Mouse (Mus musculus) heart, embryonic 16.5 days (tissue): Measurements from ENCODE around the gene Nr2c2ap. TPM values are rescaled to one million over a fixed set of nuclear protein-coding genes. Genes with fewer than 3 reads are reported as not detected.

Experiments
- ATAC-seq: fragments of 200-750 bp; cut with Nextera tagmentation; replicated peaks from 2 replicates; pipeline ENCODE4 v1.8.0; 2017; ENCODE audit warnings: moderate number of reproducible peaks; ENCODE audit not compliant: insufficient read depth, low FRiP score; ENCODE audit errors: extremely low read depth
- H3K27ac ChIP-seq: fragments of 300-500 bp; sonication (generic); 2 replicates; pipeline ENCODE4 v1.5.1; 2014; ENCODE audit warnings: mild to moderate bottlenecking, low read length, control low read depth, moderate library complexity
- H3K27me3 ChIP-seq: fragments of 300-500 bp; sonication (generic); 2 replicates; pipeline ENCODE4 v1.6.1; 2014; ENCODE audit warnings: low read length, mixed read lengths; ENCODE audit not compliant: control insufficient read depth, insufficient read depth
- H3K36me3 ChIP-seq: fragments of 300-500 bp; sonication (generic); 2 replicates; pipeline ENCODE4 v1.6.1; 2014; ENCODE audit not compliant: control insufficient read depth, insufficient read depth
- H3K4me1 ChIP-seq: fragments of 300-500 bp; sonication (generic); 2 replicates; pipeline ENCODE4 v1.6.1; 2014; ENCODE audit warnings: low read length, mixed read lengths; ENCODE audit not compliant: control insufficient read depth, insufficient read depth
- H3K4me2 ChIP-seq: fragments of 300-500 bp; sonication (generic); 2 replicates; pipeline ENCODE4 v1.6.1; 2014; ENCODE audit warnings: low read depth, mild to moderate bottlenecking, control low read depth, low read length
- H3K4me3 ChIP-seq: fragments of 300-500 bp; sonication (generic); 2 replicates; pipeline ENCODE4 v1.5.1; 2014; ENCODE audit warnings: mild to moderate bottlenecking, control low read depth, low read length
- H3K9ac ChIP-seq: fragments of 300-500 bp; sonication (generic); 2 replicates; pipeline ENCODE4 v1.6.1; 2014; ENCODE audit warnings: low read length, control low read depth
- H3K9me3 ChIP-seq: fragments of 300-500 bp; sonication (generic); replicated peaks from 2 replicates; pipeline ENCODE4 v1.6.1; 2016; ENCODE audit warnings: low read length; ENCODE audit not compliant: control insufficient read depth
- WGBS: fragments of 180-500 bp; shearing (Covaris S2); extraction: QIAGEN DNeasy Blood & Tissue Kit; methylation state at CpG from one replicate; pipeline ENCODE4 v1.1.7; 2014; 5-methylcytosine and 5-hydroxymethylcytosine counted together
- polyA plus RNA-seq: library from polyadenylated mRNA; unstranded; fragments of >200 nt; fragmentation: Nextera tagmentation; extraction: Ambion mirVana; gene quantifications from 2 replicates; pipeline ENCODE4 v1.2.1, GENCODE M21; 2015

Nr2c2ap gene
- polyA plus RNA-seq, 1 experiment from 2014 or later = 37.8 TPM

DNA sequence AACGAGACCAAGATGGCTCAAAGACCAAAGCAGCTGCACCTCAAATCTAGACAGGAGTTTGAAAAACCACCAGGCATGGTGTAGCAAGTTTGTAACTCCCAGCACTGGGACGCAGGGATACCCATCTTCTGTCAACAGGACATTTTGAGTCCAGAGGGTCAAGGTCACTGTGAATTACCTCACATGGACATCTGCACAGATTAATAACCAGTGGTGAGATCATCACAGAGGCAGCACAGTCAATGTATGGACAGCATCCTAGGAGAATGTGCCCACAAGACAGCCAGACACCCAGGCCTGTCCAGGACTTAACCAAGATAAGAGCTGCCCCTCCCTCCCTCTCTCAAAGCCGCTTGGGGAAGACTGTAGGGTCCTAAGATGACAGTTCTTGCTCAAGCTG is 39.0 kb downstream of the Nr2c2ap start:
- 66% methylated on average over 3 of the region's 3 CpGs for WGBS
- peaks cover 22% of the 10 kb centered on the region for H3K4me1 ChIP-seq
- ATAC-seq = no peak
- no peak overlapping the region for H3K4me2 ChIP-seq
- no peaks in the 10 kb centered on the region for H3K36me3 ChIP-seq
- no peaks in the 10 kb centered on the region for H3K9me3 ChIP-seq
- no peak overlapping the region for H3K4me3 ChIP-seq
- peaks cover 10% of the 10 kb centered on the region for H3K27me3 ChIP-seq
- no peak overlapping the region for H3K9ac ChIP-seq
- H3K27ac ChIP-seq = no peak overlapping the region

DNA sequence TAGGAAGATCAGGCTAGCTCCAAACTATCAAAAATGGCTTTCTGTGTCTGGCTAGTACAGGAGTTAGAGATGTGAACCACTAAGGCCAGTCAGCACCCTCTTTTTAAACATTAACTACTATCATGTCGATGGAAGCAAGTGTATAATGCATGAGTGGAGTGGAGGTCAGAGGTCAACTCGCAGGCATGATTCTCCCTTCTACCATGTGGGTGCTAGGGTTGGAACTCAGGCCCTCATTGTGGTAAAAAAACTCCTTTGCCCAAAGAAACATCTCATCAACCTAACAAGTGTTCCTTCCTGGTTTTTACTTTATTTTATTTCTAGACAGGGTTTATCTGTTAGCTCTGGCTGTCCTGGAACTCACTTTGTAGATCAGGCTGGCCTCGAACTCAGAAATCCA is 39.6 kb downstream of the Nr2c2ap start:
- H3K9ac ChIP-seq = no peak overlapping the region
- H3K4me2 ChIP-seq = no peak overlapping the region
- ATAC-seq = no peak
- peaks cover 9% of the 10 kb centered on the region for H3K27me3 ChIP-seq
- peaks cover 22% of the 10 kb centered on the region for H3K4me1 ChIP-seq
- H3K36me3 ChIP-seq = no peaks in the 10 kb centered on the region
- H3K27ac ChIP-seq = no peak overlapping the region
- H3K4me3 ChIP-seq = no peak overlapping the region
- WGBS = 70% methylated on average over 3 of the region's 3 CpGs
- H3K9me3 ChIP-seq = no peaks in the 10 kb centered on the region

DNA sequence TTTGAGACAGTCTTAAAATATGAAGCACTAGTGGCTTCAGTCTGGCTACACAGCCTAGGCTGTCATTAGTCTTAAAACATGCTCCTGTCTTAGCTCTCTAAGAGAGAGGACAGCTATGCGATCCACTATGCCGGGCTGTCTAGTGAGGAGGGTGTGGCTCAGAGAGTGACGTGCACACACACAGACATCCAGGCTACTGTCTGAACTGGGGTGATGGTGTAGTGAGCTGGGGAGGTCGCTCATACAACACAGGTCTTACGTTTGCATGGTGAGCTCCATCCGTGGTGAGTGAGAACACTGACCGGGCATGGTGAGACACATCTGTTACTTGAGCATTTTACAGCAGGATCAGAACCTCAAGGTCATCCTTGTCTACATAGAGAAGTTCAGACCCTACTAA is 40.1 kb downstream of the Nr2c2ap start:
- WGBS = 81% methylated on average over 7 of the region's 7 CpGs
- no peak overlapping the region for H3K9ac ChIP-seq
- no peaks in the 10 kb centered on the region for H3K36me3 ChIP-seq
- H3K4me2 ChIP-seq = peak overlapping the region; percentile 77; the same call in 1 of the 2 replicates
- no peak for ATAC-seq
- H3K27ac ChIP-seq = no peak overlapping the region
- no peaks in the 10 kb centered on the region for H3K9me3 ChIP-seq
- peaks cover 22% of the 10 kb centered on the region for H3K4me1 ChIP-seq
- peaks cover 5% of the 10 kb centered on the region; the same call in 1 of the 2 replicates for H3K27me3 ChIP-seq
- H3K4me3 ChIP-seq = no peak overlapping the region

DNA sequence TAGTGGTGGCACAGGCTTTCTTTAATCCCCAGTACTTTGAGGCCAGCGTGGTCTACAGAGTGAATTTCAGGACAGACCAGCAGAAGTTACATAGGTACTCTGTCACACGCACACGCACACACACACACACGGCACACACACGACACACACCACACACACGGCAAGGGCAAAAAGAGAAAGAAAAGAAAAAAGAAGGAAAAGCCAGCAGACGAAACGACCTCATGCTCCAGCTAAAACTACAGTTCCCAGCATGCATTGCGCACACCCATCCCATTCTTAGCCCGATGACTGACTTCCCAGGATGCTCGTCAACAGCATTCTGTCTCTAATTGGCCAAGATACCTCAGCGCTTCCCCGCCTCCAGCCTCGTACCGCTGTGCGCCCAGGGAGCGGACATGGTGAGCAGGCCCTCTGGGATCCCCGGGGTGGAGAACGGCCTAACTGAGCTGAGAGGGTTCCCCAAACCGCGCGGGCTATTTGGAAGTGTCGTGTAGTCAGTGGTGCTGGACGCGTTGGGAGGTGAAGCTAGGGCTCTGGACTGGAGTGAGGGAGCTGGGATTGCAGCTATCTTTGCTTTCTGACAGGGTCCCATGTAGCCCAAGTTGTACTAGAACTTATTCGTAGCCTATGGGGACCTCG is 41.0 kb downstream of the Nr2c2ap start, which contains the start of gene Tmem161a:
Tmem161a (plus strand) TSS at position 314 of the 639 bp plus-strand sequence.
- Histone ChIP-seq H3K9me3 (no peaks in the 10 kb centered on the region), H3K36me3 (peaks cover 5% of the 10 kb centered on the region; the same call in 1 of the 2 replicates), H3K27me3 (peaks cover 2% of the 10 kb centered on the region; the same call in 1 of the 2 replicates), H3K4me2 (peak within 1 kb of the TSS; percentile 77), H3K9ac (peak within 1 kb of the TSS; percentile 77), H3K4me1 (peaks cover 19% of the 10 kb centered on the region), H3K27ac (peak within 1 kb of the TSS; percentile 62), H3K4me3 (peak within 1 kb of the TSS; percentile 60)
- peak; percentile 97 for ATAC-seq
- 3% methylated on average over 27 of the region's 27 CpGs for WGBS

DNA sequence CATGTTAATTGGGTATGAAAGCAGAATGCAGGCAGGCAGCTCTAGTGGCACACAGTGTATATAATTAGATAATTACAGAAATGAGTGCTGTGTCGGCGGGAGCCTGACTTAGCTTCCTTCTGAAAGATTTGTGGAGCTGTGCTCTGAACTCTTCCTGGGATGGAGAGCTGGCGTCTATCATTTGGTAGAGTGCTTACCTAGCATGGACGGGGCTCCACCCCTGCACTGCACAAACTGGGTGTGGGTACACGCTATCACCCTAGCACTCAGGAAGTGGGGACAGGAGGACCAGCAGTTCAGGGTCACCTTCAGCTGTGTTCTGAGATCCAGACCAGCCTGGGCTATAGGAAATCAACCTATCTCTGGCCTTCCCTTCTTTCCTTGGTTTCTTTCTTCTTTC is 42.2 kb downstream of the Nr2c2ap start:
- no peak overlapping the region for H3K27ac ChIP-seq
- no peaks in the 10 kb centered on the region for H3K9me3 ChIP-seq
- peaks cover 5% of the 10 kb centered on the region; the same call in 1 of the 2 replicates for H3K36me3 ChIP-seq
- H3K27me3 ChIP-seq = no peaks in the 10 kb centered on the region; the same call in 1 of the 2 replicates
- H3K4me2 ChIP-seq = peak overlapping the region; percentile 77; the same call in 1 of the 2 replicates
- H3K4me3 ChIP-seq = peak overlapping the region; percentile 1; the same call in 1 of the 2 replicates
- WGBS = 77% methylated on average over 5 of the region's 5 CpGs
- no peak overlapping the region for H3K9ac ChIP-seq
- ATAC-seq = no peak
- peaks cover 19% of the 10 kb centered on the region for H3K4me1 ChIP-seq

DNA sequence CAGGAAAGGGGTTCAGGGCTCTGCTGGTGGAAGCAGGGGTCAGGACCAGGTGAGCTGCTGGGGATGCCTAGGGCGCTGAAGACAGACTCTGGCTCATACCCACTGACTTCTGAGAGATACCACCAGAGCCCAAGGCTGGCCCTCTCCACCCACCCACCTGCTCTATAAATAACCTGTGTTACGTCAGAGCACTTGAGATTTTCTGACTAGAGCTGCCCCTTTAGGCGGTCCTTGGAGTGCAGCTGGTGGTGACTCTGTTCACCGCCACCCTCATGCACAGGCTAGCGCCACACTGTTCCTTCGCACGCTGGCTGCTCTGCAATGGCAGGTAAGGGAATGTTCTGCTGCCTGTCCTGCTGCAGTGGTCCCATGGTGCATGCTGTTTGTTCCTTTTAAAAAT is 42.9 kb downstream of the Nr2c2ap start:
- 51% methylated on average over 7 of the region's 7 CpGs for WGBS
- Histone ChIP-seq H3K4me1 (peaks cover 19% of the 10 kb centered on the region), H3K4me2 (peak overlapping the region; percentile 56), H3K27ac (peak overlapping the region; percentile 41), H3K27me3 (no peaks in the 10 kb centered on the region), H3K9ac (peak overlapping the region; percentile 57), H3K9me3 (no peaks in the 10 kb centered on the region), H3K36me3 (peaks cover 5% of the 10 kb centered on the region; the same call in 1 of the 2 replicates), H3K4me3 (peak overlapping the region; percentile 28)
- peak; percentile 69 for ATAC-seq

DNA sequence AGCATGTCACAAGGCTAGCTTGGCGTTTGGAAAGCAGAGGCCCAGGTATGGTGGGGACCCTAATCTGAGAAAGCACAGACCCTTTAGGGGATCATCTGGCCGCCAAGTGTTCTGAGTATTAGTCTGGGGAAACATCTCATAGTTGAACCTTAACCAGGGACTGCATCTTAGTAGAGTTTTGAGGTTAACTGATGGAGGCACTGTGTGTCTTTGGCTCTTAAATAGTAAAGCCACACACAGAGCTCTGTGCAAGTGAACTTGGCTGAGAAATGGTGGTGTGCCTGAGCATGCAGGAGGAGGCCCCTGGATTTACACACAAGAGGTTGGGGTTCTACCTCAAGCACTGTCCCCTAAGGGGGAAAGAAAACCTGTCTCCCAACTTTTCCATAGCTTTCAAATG is 47.1 kb downstream of the Nr2c2ap start:
- whole genome bisulfite sequencing = 86% methylated on average over 2 of the region's 2 CpGs
- no peak overlapping the region for H3K4me3 ChIP-seq
- no peak overlapping the region for H3K27ac ChIP-seq
- H3K4me1 ChIP-seq = peaks cover 12% of the 10 kb centered on the region
- H3K9me3 ChIP-seq = no peaks in the 10 kb centered on the region
- no peaks in the 10 kb centered on the region for H3K27me3 ChIP-seq
- no peak for ATAC-seq
- H3K9ac ChIP-seq = no peak overlapping the region
- H3K4me2 ChIP-seq = no peak overlapping the region
- peaks cover 19% of the 10 kb centered on the region for H3K36me3 ChIP-seq

DNA sequence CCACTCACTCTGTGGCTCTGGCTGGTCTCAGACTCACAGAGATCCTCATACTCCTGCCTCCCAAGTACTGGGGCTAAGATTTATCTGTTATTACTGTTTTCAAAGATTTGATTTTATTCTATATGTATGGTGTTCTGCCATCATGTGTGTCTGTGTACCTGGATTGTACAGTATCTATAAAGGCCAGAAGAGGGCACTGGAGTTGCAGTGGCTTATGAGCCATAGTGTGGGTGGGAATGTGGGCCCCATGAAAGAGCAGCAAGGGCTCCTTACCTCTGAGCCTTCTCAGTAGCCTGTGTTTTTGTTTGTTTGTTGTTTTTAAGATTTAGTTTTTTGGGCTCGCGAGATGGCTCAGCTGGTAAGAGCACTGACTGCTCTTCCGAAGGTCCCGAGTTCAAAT is 47.9 kb downstream of the Nr2c2ap start:
- Histone ChIP-seq H3K4me2 (no peak overlapping the region), H3K27ac (no peak overlapping the region), H3K9ac (no peak overlapping the region), H3K27me3 (no peaks in the 10 kb centered on the region), H3K4me3 (no peak overlapping the region), H3K9me3 (no peaks in the 10 kb centered on the region), H3K4me1 (peaks cover 6% of the 10 kb centered on the region), H3K36me3 (peaks cover 19% of the 10 kb centered on the region)
- WGBS = 96% methylated on average over 4 of the region's 4 CpGs
- no peak for ATAC-seq

DNA sequence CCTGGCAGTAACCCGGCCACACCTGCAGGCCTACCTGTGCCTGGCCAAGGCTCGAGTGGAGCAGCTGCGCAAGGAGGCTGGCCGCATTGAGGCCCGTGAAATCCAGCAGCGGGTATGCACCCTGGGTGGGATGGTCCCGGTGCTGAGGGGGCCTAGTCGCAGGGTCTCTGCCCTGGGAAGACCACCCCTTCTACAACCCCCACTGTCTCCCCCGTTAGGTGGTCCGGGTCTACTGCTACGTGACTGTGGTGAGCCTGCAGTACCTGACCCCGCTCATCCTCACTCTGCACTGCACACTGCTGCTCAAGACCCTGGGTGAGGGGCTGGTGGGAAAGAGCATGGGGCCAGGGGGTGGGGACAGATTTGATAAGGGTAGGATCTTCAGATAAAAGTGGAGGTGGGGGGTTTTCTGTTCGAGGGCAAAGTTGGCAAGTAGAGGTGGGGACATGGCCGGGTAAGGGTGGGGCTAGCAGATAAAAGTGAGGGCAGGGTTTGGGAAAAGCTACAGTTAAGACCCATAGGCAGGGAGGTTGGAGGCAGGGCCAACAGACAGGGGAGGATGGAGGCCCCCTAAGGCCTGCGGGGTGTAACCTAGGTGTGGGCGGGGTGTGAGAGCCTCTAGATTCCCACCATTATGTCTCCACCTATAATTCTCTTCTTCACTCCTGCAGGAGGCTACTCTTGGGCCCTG is 50.2 kb downstream of the Nr2c2ap start:
- 72% methylated on average over 16 of the region's 16 CpGs for WGBS
- Histone ChIP-seq H3K27me3 (no peaks in the 10 kb centered on the region), H3K9ac (no peak overlapping the region), H3K27ac (no peak overlapping the region), H3K36me3 (peaks cover 19% of the 10 kb centered on the region), H3K4me3 (no peak overlapping the region), H3K9me3 (no peaks in the 10 kb centered on the region), H3K4me1 (no peaks in the 10 kb centered on the region), H3K4me2 (no peak overlapping the region)
- no peak for ATAC-seq
